Mouse (Mus musculus): Measurements from ENCODE around the gene Mterf2. TPM values are rescaled to one million over a fixed set of nuclear protein-coding genes. Genes with fewer than 3 reads are reported as not detected.

The Mterf2 gene
- polyA plus RNA-seq, 1 experiment: 3.9 TPM

DNA sequence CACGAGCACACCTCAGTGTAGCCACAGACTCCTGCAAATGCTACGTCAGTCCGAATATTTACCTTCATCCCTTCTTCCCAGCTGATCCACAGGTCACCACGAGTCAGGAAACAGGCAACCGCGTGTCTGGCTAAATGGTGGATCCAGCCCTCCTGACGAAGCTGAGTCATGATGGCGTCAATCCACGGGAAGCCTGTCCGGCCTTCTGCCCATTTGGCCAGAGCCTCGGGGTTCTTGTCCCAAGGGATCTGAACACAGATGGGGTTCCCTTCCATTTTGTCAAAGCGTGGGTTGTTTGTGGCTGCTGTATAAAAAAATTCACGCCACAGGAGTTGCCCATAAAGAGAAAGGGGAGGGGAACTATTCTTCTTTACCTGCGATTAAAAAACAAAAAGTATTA, 18.5 kb upstream of the Mterf2 start:
- no peaks in the 10 kb centered on the region for H3K79me2 ChIP-seq (ENCODE audit: control insufficient read depth, insufficient read depth)
- no peak overlapping the region for H3K4me3 ChIP-seq
- H3K4me2 ChIP-seq (ENCODE audit: low read depth): no peak overlapping the region
- no peak overlapping the region for H3ac ChIP-seq (ENCODE audit: control insufficient read depth, insufficient read length)
- H3K27me3 ChIP-seq (ENCODE audit: control insufficient read depth, insufficient read depth, insufficient read length): no peaks in the 10 kb centered on the region
- no peak for TF ChIP-seq TCF3 (IDR thresholded peaks at IDR 0.05; ENCODE audit: insufficient read length, low read depth)
- no peak for TF ChIP-seq POLR2AphosphoS2 (IDR thresholded peaks at IDR 0.05; ENCODE audit: insufficient read length, low read depth)
- TF ChIP-seq USF1 (IDR thresholded peaks at IDR 0.05; ENCODE audit: low read depth): no peak
- TF ChIP-seq MAX (IDR thresholded peaks at IDR 0.05; ENCODE audit: low read depth): no peak
- TF ChIP-seq TCF12 (IDR thresholded peaks at IDR 0.05; ENCODE audit: insufficient read depth, poor library complexity, severe bottlenecking): no peak
- TF ChIP-seq MYOD1 (IDR thresholded peaks at IDR 0.05; ENCODE audit: control insufficient read depth in 1 of 3, insufficient read length in 2 of 3, low read depth in 2 of 3): no peak
- no peak for TF ChIP-seq MYOG (IDR thresholded peaks at IDR 0.05; ENCODE audit: control insufficient read depth in 1 of 3, insufficient read depth in 1 of 3, insufficient read length in 2 of 3, low read depth in 2 of 3)
- no peak for TF ChIP-seq CEBPB (IDR thresholded peaks at IDR 0.05; ENCODE audit: insufficient read depth, poor library complexity, severe bottlenecking)
- peaks cover 16% of the 10 kb centered on the region for H3K36me3 ChIP-seq (ENCODE audit: control insufficient read depth, insufficient read depth)

- no peak for TF ChIP-seq CEBPB (IDR thresholded peaks at IDR 0.05; ENCODE audit: insufficient read depth, poor library complexity, severe bottlenecking)
- no peak for TF ChIP-seq POLR2AphosphoS2 (IDR thresholded peaks at IDR 0.05; ENCODE audit: insufficient read length, low read depth)
- no peak for TF ChIP-seq REST (IDR thresholded peaks at IDR 0.05; ENCODE audit: insufficient read depth, insufficient read length)
- no peak for TF ChIP-seq SRF (IDR thresholded peaks at IDR 0.05; ENCODE audit: control insufficient read depth, insufficient read length, low read depth)
- no peak for TF ChIP-seq MYOG (IDR thresholded peaks at IDR 0.05; ENCODE audit: control insufficient read depth in 1 of 3, insufficient read depth in 1 of 3, insufficient read length in 2 of 3, low read depth in 2 of 3)
- TF ChIP-seq MYOD1 (IDR thresholded peaks at IDR 0.05; ENCODE audit: control insufficient read depth in 1 of 3, insufficient read length in 2 of 3, low read depth in 2 of 3): no peak
- no peak for TF ChIP-seq TCF12 (IDR thresholded peaks at IDR 0.05; ENCODE audit: insufficient read depth, poor library complexity, severe bottlenecking)
- TF ChIP-seq POLR2A (IDR thresholded peaks at IDR 0.05; ENCODE audit: insufficient read length, low read depth): no peak
- no peak for TF ChIP-seq USF1 (IDR thresholded peaks at IDR 0.05; ENCODE audit: low read depth)
- TF ChIP-seq MAX (IDR thresholded peaks at IDR 0.05; ENCODE audit: low read depth): no peak
- TF ChIP-seq TCF3 (IDR thresholded peaks at IDR 0.05; ENCODE audit: insufficient read length, low read depth): no peak
- TF ChIP-seq E2F4 (IDR thresholded peaks at IDR 0.05; ENCODE audit: insufficient read depth): no peak
- Histone ChIP-seq H3K27me3 (ENCODE audit: control insufficient read depth, insufficient read depth, insufficient read length) (no peaks in the 10 kb centered on the region), H3K4me2 (ENCODE audit: low read depth) (no peak overlapping the region), H3K79me2 (ENCODE audit: control insufficient read depth, insufficient read depth) (no peaks in the 10 kb centered on the region), H3K4me3 (no peak overlapping the region), H3K36me3 (ENCODE audit: control insufficient read depth, insufficient read depth) (peaks cover 15% of the 10 kb centered on the region), H3ac (ENCODE audit: control insufficient read depth, insufficient read length) (no peak overlapping the region)
These were observed 13.6 kb upstream of the Mterf2 start for GRCm38 (mm10) chr10:85141465-85141864.

GRCm38 (mm10) chr10:85136573-85136972, 8.7 kb upstream of the Mterf2 start:
- H3K27me3 ChIP-seq (ENCODE audit: control insufficient read depth, insufficient read depth, insufficient read length): no peaks in the 10 kb centered on the region
- no peak overlapping the region for H3K4me2 ChIP-seq (ENCODE audit: low read depth)
- no peak overlapping the region for H3ac ChIP-seq (ENCODE audit: control insufficient read depth, insufficient read length)
- H3K36me3 ChIP-seq (ENCODE audit: control insufficient read depth, insufficient read depth): peaks cover 6% of the 10 kb centered on the region
- H3K4me3 ChIP-seq: no peak overlapping the region
- TF ChIP-seq MAX (IDR thresholded peaks at IDR 0.05; ENCODE audit: low read depth) (no peak), REST (IDR thresholded peaks at IDR 0.05; ENCODE audit: insufficient read depth, insufficient read length) (no peak), MYOD1 (IDR thresholded peaks at IDR 0.05; ENCODE audit: control insufficient read depth in 1 of 3, insufficient read length in 2 of 3, low read depth in 2 of 3) (peak in 2 of 3 experiments; percentile 49 to 73), MYOG (IDR thresholded peaks at IDR 0.05; ENCODE audit: control insufficient read depth in 1 of 3, insufficient read depth in 1 of 3, insufficient read length in 2 of 3, low read depth in 2 of 3) (peak in 2 of 3 experiments; percentile 17 to 56)
- no peaks in the 10 kb centered on the region for H3K79me2 ChIP-seq (ENCODE audit: control insufficient read depth, insufficient read depth)

DNA sequence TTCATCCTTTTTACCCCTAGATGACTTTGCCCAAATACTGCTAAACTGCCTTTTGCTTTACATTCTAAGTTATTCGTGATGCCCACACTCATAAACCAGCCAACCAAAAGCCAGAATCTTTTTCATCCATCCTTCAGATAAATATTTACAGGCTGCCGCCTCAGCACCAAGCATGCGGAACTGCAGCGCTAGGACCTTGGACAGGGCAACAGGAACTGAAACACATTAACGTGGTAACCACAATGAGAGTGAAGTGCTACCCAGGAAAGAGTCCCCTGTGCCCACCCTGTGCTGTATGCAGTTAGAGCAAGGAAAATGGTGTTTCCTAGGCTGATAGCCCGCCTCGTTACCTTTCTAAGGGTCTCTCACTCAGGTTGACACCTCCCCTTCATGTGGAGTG, 626 bp upstream of the Mterf2 start:
- Histone ChIP-seq H3ac (ENCODE audit: control insufficient read depth, insufficient read length) (no peak overlapping the region), H3K36me3 (ENCODE audit: control insufficient read depth, insufficient read depth) (peaks cover 2% of the 10 kb centered on the region), H3K4me3 (peak overlapping the region; percentile 64), H3K27me3 (ENCODE audit: control insufficient read depth, insufficient read depth, insufficient read length) (no peaks in the 10 kb centered on the region), H3K79me2 (ENCODE audit: control insufficient read depth, insufficient read depth) (peaks cover 3% of the 10 kb centered on the region), H3K4me2 (ENCODE audit: low read depth) (peak overlapping the region; percentile 84)
- TF ChIP-seq REST (IDR thresholded peaks at IDR 0.05; ENCODE audit: insufficient read depth, insufficient read length) (peak; percentile 59), USF1 (IDR thresholded peaks at IDR 0.05; ENCODE audit: low read depth) (no peak), MAX (IDR thresholded peaks at IDR 0.05; ENCODE audit: low read depth) (no peak)

GRCm38 (mm10) chr10:85125184-85125583, 2.6 kb downstream of the Mterf2 start:
- Histone ChIP-seq H3ac (ENCODE audit: control insufficient read depth, insufficient read length) (no peak overlapping the region), H3K4me2 (ENCODE audit: low read depth) (no peak overlapping the region), H3K36me3 (ENCODE audit: control insufficient read depth, insufficient read depth) (peaks cover 18% of the 10 kb centered on the region), H3K27me3 (ENCODE audit: control insufficient read depth, insufficient read depth, insufficient read length) (no peaks in the 10 kb centered on the region), H3K4me3 (no peak overlapping the region), H3K79me2 (ENCODE audit: control insufficient read depth, insufficient read depth) (peaks cover 3% of the 10 kb centered on the region)
- TF ChIP-seq REST (IDR thresholded peaks at IDR 0.05; ENCODE audit: insufficient read depth, insufficient read length): no peak
- no peak for TF ChIP-seq MYOG (IDR thresholded peaks at IDR 0.05; ENCODE audit: control insufficient read depth in 1 of 3, insufficient read depth in 1 of 3, insufficient read length in 2 of 3, low read depth in 2 of 3)
- TF ChIP-seq CEBPB (IDR thresholded peaks at IDR 0.05; ENCODE audit: insufficient read depth, poor library complexity, severe bottlenecking): no peak
- no peak for TF ChIP-seq POLR2AphosphoS2 (IDR thresholded peaks at IDR 0.05; ENCODE audit: insufficient read length, low read depth)
- no peak for TF ChIP-seq E2F4 (IDR thresholded peaks at IDR 0.05; ENCODE audit: insufficient read depth)
- TF ChIP-seq SRF (IDR thresholded peaks at IDR 0.05; ENCODE audit: control insufficient read depth, insufficient read length, low read depth): no peak
- no peak for TF ChIP-seq TCF12 (IDR thresholded peaks at IDR 0.05; ENCODE audit: insufficient read depth, poor library complexity, severe bottlenecking)
- no peak for TF ChIP-seq TCF3 (IDR thresholded peaks at IDR 0.05; ENCODE audit: insufficient read length, low read depth)
- TF ChIP-seq MAX (IDR thresholded peaks at IDR 0.05; ENCODE audit: low read depth): no peak
- TF ChIP-seq MYOD1 (IDR thresholded peaks at IDR 0.05; ENCODE audit: control insufficient read depth in 1 of 3, insufficient read length in 2 of 3, low read depth in 2 of 3): no peak
- no peak for TF ChIP-seq USF1 (IDR thresholded peaks at IDR 0.05; ENCODE audit: low read depth)
- TF ChIP-seq POLR2A (IDR thresholded peaks at IDR 0.05; ENCODE audit: insufficient read length, low read depth): no peak
